Mouse (Mus musculus): ENCODE measurements at regions not wholly inside any gene's neighbourhood (a gene's known extent, or its start where the extent isn't known, plus 50 kb on each side); places are given as distances from the start of the nearest gene placed in this dataset.

- no peak for TF ChIP-seq POLR2A (IDR thresholded peaks at IDR 0.05; ENCODE audit: low read depth, low read length)
- no peak for TF ChIP-seq CTCF (IDR thresholded peaks at IDR 0.05; ENCODE audit: extremely low read depth, insufficient read length, insufficient replicate concordance, low read depth, low read length)
Observed at GRCm38 (mm10) chr6:103343515-103343914, 166.9 kb upstream of the Chl1 start.
